Mouse (Mus musculus) embryonic facial prominence, embryonic 13.5 days (tissue): ENCODE data around the gene Polr2a. TPM values are rescaled to one million over a fixed set of nuclear protein-coding genes. Genes with fewer than 3 reads are reported as not detected.
"Not testable (repeated sequence)": the region's sequence is repeated elsewhere in the genome, so short reads cannot be mapped to it uniquely, and the experiment has no call there.

Experiments used
- ATAC-seq: fragments of 200-750 bp; cut with Nextera tagmentation; 2 replicates; pipeline ENCODE4 v1.8.0; 2017; ENCODE audit warnings: low read depth; ENCODE audit not compliant: insufficient number of reproducible peaks, insufficient read depth, low FRiP score, low TSS enrichment
- H3K27ac ChIP-seq: fragments of 300-500 bp; sonication (generic); 2 replicates; pipeline ENCODE4 v1.5.1; 2015; ENCODE audit warnings: moderate library complexity, mild to moderate bottlenecking, inconsistent platforms
- H3K27me3 ChIP-seq: fragments of 300-500 bp; sonication (generic); 2 replicates; pipeline ENCODE4 v1.6.1; 2015; ENCODE audit warnings: mild to moderate bottlenecking, inconsistent platforms
- H3K36me3 ChIP-seq: fragments of 300-500 bp; sonication (generic); 2 replicates; pipeline ENCODE4 v1.6.1; 2015; ENCODE audit warnings: mild to moderate bottlenecking, inconsistent platforms
- H3K4me1 ChIP-seq: fragments of 300-500 bp; sonication (generic); 2 replicates; pipeline ENCODE4 v1.6.1; 2015; ENCODE audit warnings: inconsistent platforms
- H3K4me2 ChIP-seq: fragments of 300-500 bp; sonication (generic); 2 replicates; pipeline ENCODE4 v1.6.1; 2015; ENCODE audit warnings: moderate library complexity, mild to moderate bottlenecking, inconsistent platforms
- H3K4me3 ChIP-seq: fragments of 300-500 bp; sonication (generic); 2 replicates; pipeline ENCODE4 v1.5.1; 2015; ENCODE audit warnings: mild to moderate bottlenecking, inconsistent platforms
- H3K9ac ChIP-seq: fragments of 300-500 bp; sonication (generic); 2 replicates; pipeline ENCODE4 v1.6.1; 2015; ENCODE audit warnings: mild to moderate bottlenecking, inconsistent platforms
- H3K9me3 ChIP-seq: fragments of 300-500 bp; sonication (generic); 2 replicates; pipeline ENCODE4 v1.6.1; 2016; ENCODE audit warnings: inconsistent platforms
- WGBS: fragments of 180-500 bp; shearing (Covaris S2); methylation state at CpG from one replicate; pipeline ENCODE4 v1.1.7; 2015; ENCODE audit warnings: mixed read lengths; 5-methylcytosine and 5-hydroxymethylcytosine counted together
- polyA plus RNA-seq: library from polyadenylated mRNA; unstranded; fragments of >200 nt; fragmentation: Nextera tagmentation; extraction: Ambion mirVana; gene quantifications from 2 replicates; pipeline ENCODE4 v1.2.1, GENCODE M21; 2015

Polr2a gene
- polyA plus RNA-seq, 1 experiment from 2014 or later = 31.3 TPM

GRCm38 (mm10) chr11:69711082-69711481, 47.4 kb downstream of the Polr2a start:
- ATAC-seq = no peak
- no peaks in the 10 kb centered on the region for H3K36me3 ChIP-seq
- H3K9me3 ChIP-seq = no peaks in the 10 kb centered on the region
- H3K27ac ChIP-seq = no peak overlapping the region
- H3K4me3 ChIP-seq = no peak overlapping the region
- 79% methylated on average over 2 of the region's 2 CpGs for WGBS
- no peak overlapping the region for H3K9ac ChIP-seq
- H3K4me2 ChIP-seq = no peak overlapping the region
- H3K4me1 ChIP-seq = peaks cover 25% of the 10 kb centered on the region
- H3K27me3 ChIP-seq = no peaks in the 10 kb centered on the region

GRCm38 (mm10) chr11:69710470-69710869, 48.0 kb downstream of the Polr2a start:
- no peaks in the 10 kb centered on the region for H3K36me3 ChIP-seq
- H3K9me3 ChIP-seq = no peaks in the 10 kb centered on the region
- no peak for ATAC-seq
- no peak overlapping the region for H3K4me2 ChIP-seq
- no peaks in the 10 kb centered on the region for H3K27me3 ChIP-seq
- H3K27ac ChIP-seq = no peak overlapping the region
- no peak overlapping the region for H3K9ac ChIP-seq
- 81% methylated on average over 3 of the region's 3 CpGs for WGBS
- H3K4me3 ChIP-seq = no peak overlapping the region
- peaks cover 21% of the 10 kb centered on the region for H3K4me1 ChIP-seq

- Histone ChIP-seq H3K4me2 (no peak overlapping the region), H3K4me3 (no peak overlapping the region), H3K36me3 (no peaks in the 10 kb centered on the region), H3K4me1 (peaks cover 20% of the 10 kb centered on the region), H3K9ac (peak overlapping the region; percentile 46), H3K27ac (peak overlapping the region; percentile 48), H3K9me3 (no peaks in the 10 kb centered on the region), H3K27me3 (no peaks in the 10 kb centered on the region)
- 41% methylated on average over 11 of the region's 11 CpGs for WGBS
- ATAC-seq = no peak
Observed at GRCm38 (mm10) chr11:69709554-69710446, 48.6 kb downstream of the Polr2a start.

- Histone ChIP-seq H3K9me3 (no peaks in the 10 kb centered on the region), H3K4me2 (no peak overlapping the region), H3K27me3 (no peaks in the 10 kb centered on the region), H3K9ac (no peak overlapping the region), H3K36me3 (no peaks in the 10 kb centered on the region), H3K27ac (peak overlapping the region; percentile 48; the same call in 1 of the 2 replicates), H3K4me3 (no peak overlapping the region), H3K4me1 (peaks cover 17% of the 10 kb centered on the region)
- no peak for ATAC-seq
- 77% methylated on average over 3 of the region's 3 CpGs for WGBS
Observed at GRCm38 (mm10) chr11:69708614-69709265, 49.7 kb downstream of the Polr2a start.

GRCm38 (mm10) chr11:69707873-69708381, 50.5 kb downstream of the Polr2a start:
- 80% methylated on average over 4 of the region's 4 CpGs for whole genome bisulfite sequencing
- Histone ChIP-seq H3K4me2 (no peak overlapping the region), H3K4me1 (peaks cover 15% of the 10 kb centered on the region), H3K36me3 (no peaks in the 10 kb centered on the region), H3K9me3 (no peaks in the 10 kb centered on the region), H3K9ac (no peak overlapping the region), H3K4me3 (no peak overlapping the region), H3K27ac (no peak overlapping the region), H3K27me3 (no peaks in the 10 kb centered on the region)
- no peak for ATAC-seq

GRCm38 (mm10) chr11:69707480-69707847, 51.0 kb downstream of the Polr2a start:
- Histone ChIP-seq H3K4me3 (no peak overlapping the region), H3K27ac (no peak overlapping the region), H3K9ac (no peak overlapping the region), H3K4me2 (no peak overlapping the region), H3K9me3 (no peaks in the 10 kb centered on the region), H3K27me3 (no peaks in the 10 kb centered on the region), H3K36me3 (no peaks in the 10 kb centered on the region), H3K4me1 (peaks cover 15% of the 10 kb centered on the region)
- 88% methylated on average over 4 of the region's 4 CpGs for WGBS
- ATAC-seq = no peak

GRCm38 (mm10) chr11:69706775-69707479, 51.5 kb downstream of the Polr2a start:
- Histone ChIP-seq H3K9me3 (no peaks in the 10 kb centered on the region), H3K27ac (no peak overlapping the region), H3K9ac (no peak overlapping the region), H3K4me2 (no peak overlapping the region), H3K4me1 (peaks cover 15% of the 10 kb centered on the region), H3K36me3 (no peaks in the 10 kb centered on the region), H3K27me3 (no peaks in the 10 kb centered on the region), H3K4me3 (no peak overlapping the region)
- no peak for ATAC-seq
- WGBS = 51% methylated on average over 6 of the region's 6 CpGs

GRCm38 (mm10) chr11:69704613-69705010, 53.8 kb downstream of the Polr2a start:
- ATAC-seq = no peak
- H3K4me2 ChIP-seq = no peak overlapping the region
- no peaks in the 10 kb centered on the region for H3K36me3 ChIP-seq
- no peak overlapping the region for H3K9ac ChIP-seq
- WGBS = 27% methylated on average over 2 of the region's 2 CpGs
- no peaks in the 10 kb centered on the region for H3K9me3 ChIP-seq
- H3K27ac ChIP-seq = no peak overlapping the region
- H3K4me3 ChIP-seq = no peak overlapping the region
- H3K27me3 ChIP-seq = no peaks in the 10 kb centered on the region
- H3K4me1 ChIP-seq = peaks cover 9% of the 10 kb centered on the region

GRCm38 (mm10) chr11:69703814-69704612, 54.4 kb downstream of the Polr2a start:
- no peak overlapping the region for H3K4me2 ChIP-seq
- H3K9me3 ChIP-seq = no peaks in the 10 kb centered on the region
- no peaks in the 10 kb centered on the region for H3K27me3 ChIP-seq
- peaks cover 3% of the 10 kb centered on the region for H3K4me1 ChIP-seq
- H3K36me3 ChIP-seq = no peaks in the 10 kb centered on the region
- H3K4me3 ChIP-seq = no peak overlapping the region
- no peak overlapping the region for H3K9ac ChIP-seq
- no peak for ATAC-seq
- H3K27ac ChIP-seq = no peak overlapping the region
- 54% methylated on average over 8 of the region's 8 CpGs for WGBS

- H3K27ac ChIP-seq, H3K9me3 ChIP-seq, H3K27me3 ChIP-seq, H3K4me2 ChIP-seq, ATAC-seq, H3K4me3 ChIP-seq, H3K9ac ChIP-seq, H3K36me3 ChIP-seq, H3K4me1 ChIP-seq: not testable (repeated sequence)
- WGBS = 62% methylated on average over 2 of the region's 3 CpGs
Observed at GRCm38 (mm10) chr11:69703381-69703780, 55.1 kb downstream of the Polr2a start.

GRCm38 (mm10) chr11:69702886-69703285, 55.6 kb downstream of the Polr2a start:
- H3K36me3 ChIP-seq, H3K4me3 ChIP-seq, H3K4me1 ChIP-seq, H3K9ac ChIP-seq, H3K27me3 ChIP-seq, ATAC-seq, H3K9me3 ChIP-seq, H3K4me2 ChIP-seq, H3K27ac ChIP-seq: not testable (repeated sequence)
- WGBS = 93% methylated on average over 10 of the region's 10 CpGs
